Mouse (Mus musculus) stomach, postnatal 0 days (tissue): Measurements from ENCODE around the gene Wdr91.

Experiments
- CTCF ChIP-seq: IDR thresholded peaks from 2 replicates; pipeline ENCODE4 v1.5.1; 2016; ENCODE audit warnings: antibody characterized with exemption, low read depth, mild to moderate bottlenecking, moderate library complexity
- EP300 ChIP-seq: optimal IDR thresholded peaks from 2 replicates; pipeline ENCODE3; 2016; ENCODE audit warnings: antibody characterized with exemption

DNA sequence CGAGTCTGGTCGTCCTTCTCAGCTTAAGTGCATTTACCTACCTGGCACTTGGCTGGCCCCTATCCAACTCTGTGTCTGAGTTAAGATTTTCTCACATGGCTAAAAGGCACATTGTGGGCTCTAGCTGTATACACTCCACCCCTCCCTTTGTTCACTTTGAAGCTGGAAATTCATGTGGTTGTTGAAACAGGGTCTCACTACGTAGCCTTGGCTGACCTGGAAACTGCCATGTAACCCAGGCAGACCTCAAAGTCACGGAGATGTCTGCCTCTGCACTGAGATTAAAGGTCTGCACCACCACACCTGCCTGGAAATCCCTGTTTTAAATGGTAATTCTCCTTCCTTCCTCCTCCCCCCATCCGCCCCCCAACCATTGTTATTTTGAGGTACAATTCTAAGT, 32.8 kb upstream of the Wdr91 start:
- TF ChIP-seq CTCF, result no peak
- TF ChIP-seq EP300, result no peak
